22 mouse cellular contexts compared by ENCODE assay signal in the genomic region with DNA sequence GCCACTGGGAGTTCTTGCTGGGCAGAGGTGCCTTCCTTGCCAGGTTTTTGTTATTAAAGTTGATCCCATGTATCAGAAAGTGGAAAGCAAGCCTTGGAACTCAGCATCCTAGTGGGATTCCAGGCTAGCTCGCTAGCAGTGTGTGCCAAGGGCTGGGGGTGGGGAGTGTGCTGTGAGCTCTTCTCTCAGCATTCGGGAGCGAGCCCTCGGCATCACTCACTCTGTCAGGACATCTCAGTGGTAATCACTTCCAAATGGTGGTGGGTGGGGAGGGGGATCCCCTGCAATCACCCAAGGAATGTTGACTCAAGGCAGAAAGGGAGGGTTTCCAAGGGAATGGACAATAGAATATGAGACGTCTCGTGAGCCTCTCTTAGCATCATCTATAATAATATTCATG. TPM values are rescaled to one million over a fixed set of nuclear protein-coding genes. Genes with fewer than 3 reads are reported as not detected.
DNase-seq lines count a peak whose midpoint lies in the region; ATAC-seq and TF ChIP-seq lines count a peak whose summit lies in the region.
"Had no signal": no experiment of that assay in that cellular context is flagged by ENCODE, and none has a peak within 500 bp of the region (broad histone marks: within the 10 kb centered on the region; RNA-seq: fewer than 3 reads in every experiment).

No protein-coding gene starts in this region.

- no peaks in the 10 kb centered on the region for H3K36me3 ChIP-seq in hindbrain, embryonic 10.5 days
- H3K36me3 ChIP-seq in hindbrain, embryonic 12.5 days: no peaks in the 10 kb centered on the region
- no peaks in the 10 kb centered on the region for H3K36me3 ChIP-seq in limb, embryonic 14.5 days (ENCODE audit: control insufficient read depth, insufficient read depth, low read length)
- H3K36me3 ChIP-seq: hindbrain, embryonic 15.5 days; intestine, embryonic 15.5 days; limb, embryonic 13.5 days had no signal

- TF ChIP-seq POLR2A in limb, embryonic 14.5 days (IDR thresholded peaks at IDR 0.05; ENCODE audit: borderline replicate concordance, extremely low read depth, insufficient read depth, insufficient read length): no peak

- H3K4me3 ChIP-seq in hindbrain, embryonic 10.5 days: no peak overlapping the region
- H3K4me3 ChIP-seq in hindbrain, embryonic 12.5 days: no peak overlapping the region
- no peak overlapping the region for H3K4me3 ChIP-seq in limb, embryonic 14.5 days (replicated peaks; ENCODE audit: low read length)
- H3K4me3 ChIP-seq: hindbrain, embryonic 15.5 days; intestine, embryonic 15.5 days; limb, embryonic 13.5 days had no signal

- H3K4me1 ChIP-seq in hindbrain, embryonic 10.5 days (replicated peaks): peaks cover 28% of the 10 kb centered on the region
- H3K4me1 ChIP-seq in hindbrain, embryonic 12.5 days: peaks cover 8% of the 10 kb centered on the region
- H3K4me1 ChIP-seq in limb, embryonic 14.5 days (ENCODE audit: control insufficient read depth, insufficient read depth, low read length): 0 out of 2 replicates have a peak, but pooled peaks cover 4% of the 10 kb centered on the region
- H3K4me1 ChIP-seq: hindbrain, embryonic 15.5 days; intestine, embryonic 15.5 days had no signal

- ATAC-seq in hindbrain, embryonic 12.5 days (ENCODE audit: low FRiP score): no peak
- ATAC-seq in limb, embryonic 14.5 days (ENCODE audit: low FRiP score, low read depth): peak; percentile 55; the same call in 1 of the 2 replicates
- ATAC-seq: intestine, embryonic 15.5 days; midbrain, embryonic 16.5 days had no signal

- WGBS in hindbrain, embryonic 10.5 days: 7% methylated on average over 6 of the region's 6 CpGs
- WGBS in hindbrain, embryonic 12.5 days: 5% methylated on average over 6 of the region's 6 CpGs
- WGBS in limb, embryonic 14.5 days: 7% methylated on average over 6 of the region's 6 CpGs

- DNase-seq in hindbrain, embryonic 10.5 days (ENCODE audit: low spot score): peak; percentile 23
- DNase-seq in embryo, embryonic 10.5 days (ENCODE audit: low spot score): peak; percentile 64
- DNase-seq in embryo, embryonic 9.5 days (ENCODE audit: extremely low spot score): peak; percentile 47
- peak; percentile 53 for DNase-seq in limb, embryonic 14.5 days (ENCODE audit: low spot score)
- no peak for DNase-seq in lung, postnatal 36 days
- no peak for DNase-seq in adrenal gland, adult (ENCODE audit: inconsistent age in 2 of 2, low spot score in 1 of 2)
- DNase-seq: adrenal gland, adult 8-10 months; cerebellum, adult 9-10 months; gastrocnemius, postnatal 10 days; kidney, adult 9 months; kidney, postnatal 4 days; layer of hippocampus, adult 9-11 months; retina, postnatal 1 day; thymus, postnatal 36 days had no signal

- H3K9ac ChIP-seq in hindbrain, embryonic 12.5 days: no peak overlapping the region
- H3K9ac ChIP-seq in limb, embryonic 14.5 days (ENCODE audit: low read depth, low read length, severe bottlenecking): no peak overlapping the region
- H3K9ac ChIP-seq: hindbrain, embryonic 15.5 days; intestine, embryonic 15.5 days; limb, embryonic 13.5 days; liver, embryonic 14.5 days had no signal

- no peak overlapping the region for H3K4me2 ChIP-seq in hindbrain, embryonic 12.5 days (replicated peaks)
- no peak overlapping the region for H3K4me2 ChIP-seq in limb, embryonic 14.5 days (replicated peaks; ENCODE audit: low read depth, low read length, severe bottlenecking)
- H3K4me2 ChIP-seq: hindbrain, embryonic 15.5 days; intestine, embryonic 15.5 days; limb, embryonic 13.5 days had no signal

- no peaks in the 10 kb centered on the region for H3K9me3 ChIP-seq in hindbrain, embryonic 10.5 days
- H3K9me3 ChIP-seq in hindbrain, embryonic 12.5 days (replicated peaks): no peaks in the 10 kb centered on the region
- H3K9me3 ChIP-seq in limb, embryonic 14.5 days (ENCODE audit: control insufficient read depth, low read length): no peaks in the 10 kb centered on the region
- H3K9me3 ChIP-seq: hindbrain, embryonic 15.5 days; intestine, embryonic 15.5 days; limb, embryonic 13.5 days had no signal

- peak overlapping the region; percentile 24; the same call in 1 of the 2 replicates for H3K27ac ChIP-seq in hindbrain, embryonic 10.5 days
- H3K27ac ChIP-seq in hindbrain, embryonic 12.5 days: no peak overlapping the region
- H3K27ac ChIP-seq in limb, embryonic 14.5 days (replicated peaks; ENCODE audit: low read depth, low read length): no peak overlapping the region
- H3K27ac ChIP-seq: hindbrain, embryonic 15.5 days; intestine, embryonic 15.5 days; limb, embryonic 13.5 days; liver, embryonic 14.5 days had no signal

- peaks cover 11% of the 10 kb centered on the region for H3K27me3 ChIP-seq in hindbrain, embryonic 10.5 days (ENCODE audit: insufficient read depth, poor library complexity, severe bottlenecking)
- peaks cover 3% of the 10 kb centered on the region for H3K27me3 ChIP-seq in hindbrain, embryonic 12.5 days
- H3K27me3 ChIP-seq in limb, embryonic 14.5 days (ENCODE audit: control insufficient read depth, insufficient read depth, low read length): no peaks in the 10 kb centered on the region
- H3K27me3 ChIP-seq: hindbrain, embryonic 15.5 days; intestine, embryonic 15.5 days had no signal

RNA-seq across cellular contexts. Expression of gene Lmx1a, which starts 45.4 kb away (rescaled TPM):
- polyA plus RNA-seq in hindbrain, embryonic 10.5 days (2016; fragmentation: Nextera tagmentation; extraction: Ambion mirVana): 11.5 and 16.9 TPM in 2 replicates
- 10.3 and 16.3 TPM in 2 replicates for polyA plus RNA-seq in hindbrain, embryonic 12.5 days (2016; fragmentation: Nextera tagmentation; extraction: Ambion mirVana)
- 0.57 and 0.64 TPM in 2 replicates for polyA plus RNA-seq in limb, embryonic 14.5 days (2012; rRNA removed)
- polyA plus RNA-seq in limb, embryonic 14.5 days (2014; fragmentation: Nextera tagmentation; extraction: Ambion mirVana): 0.37 and 0.51 TPM in 2 replicates
- polyA plus RNA-seq: heart, embryonic 16.5 days; lung, embryonic 16.5 days had no signal

Comparison
In these comparisons a context has a peak if more than half of its experiments do, and no peak if none do; other contexts are left out.
1. DNase-seq: peak in hindbrain, embryonic 10.5 days (single experiment), embryo, embryonic 10.5 days (single experiment), embryo, embryonic 9.5 days (single experiment) and limb, embryonic 14.5 days (single experiment); none in lung, postnatal 36 days (single experiment) and adrenal gland, adult (0 of 2).